Mouse (Mus musculus) lung, postnatal 0 days (tissue): Measurements from ENCODE around the gene Tspan5.

Experiments
- CTCF ChIP-seq: IDR thresholded peaks from 2 replicates; pipeline ENCODE4 v1.5.1; 2016; ENCODE audit warnings: antibody characterized with exemption, mild to moderate bottlenecking
- EP300 ChIP-seq: IDR thresholded peaks from 2 replicates; pipeline ENCODE4 v1.6.1; 2016; ENCODE audit warnings: antibody characterized with exemption, mild to moderate bottlenecking, control low read depth

DNA sequence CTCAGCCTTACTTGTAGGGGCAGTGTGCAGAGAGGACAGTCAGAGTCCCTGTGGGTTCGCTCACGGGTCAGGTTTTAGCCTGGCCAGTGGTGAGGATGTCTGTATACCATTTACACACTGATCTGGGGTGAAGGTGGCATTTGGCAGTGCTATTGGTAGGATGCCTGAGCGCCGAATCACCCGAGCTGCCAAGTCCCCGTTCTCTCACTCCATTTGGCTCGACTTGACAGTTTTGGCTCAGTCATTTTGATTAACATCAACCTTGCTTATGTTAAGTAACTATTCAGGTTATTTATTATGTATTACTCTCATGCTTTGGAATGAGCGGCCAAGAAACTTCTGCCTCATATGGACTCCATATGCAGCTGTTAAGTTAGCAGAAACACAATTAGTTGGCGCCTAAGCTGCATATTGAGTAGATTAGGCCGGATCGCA lies 18.7 kb downstream of the Tspan5 start:
- TF ChIP-seq CTCF (no peak), EP300 (no peak)
